Mouse (Mus musculus): Measurements from ENCODE around the gene Shisa5. TPM values are rescaled to one million over a fixed set of nuclear protein-coding genes. Genes with fewer than 3 reads are reported as not detected.
A peak's percentile ranks its signal among the peaks of the same experiment; 100 is the strongest.

Shisa5 gene
- polyA plus RNA-seq, 1 experiment from 2014 or later: 311 TPM

- Histone ChIP-seq H3K9ac (ENCODE audit: low read depth, low read length) (0 out of 2 replicates have a peak overlapping the region, but pooled peaks have one; percentile 34), H3K9me3 (ENCODE audit: control insufficient read depth) (no peaks in the 10 kb centered on the region), H3K4me3 (ENCODE audit: low read depth, low read length) (peak overlapping the region; percentile 76; the same call in 1 of the 2 replicates), H3K27me3 (replicated peaks; ENCODE audit: control insufficient read depth, insufficient read depth, low read length) (no peaks in the 10 kb centered on the region), H3K36me3 (ENCODE audit: control insufficient read depth, insufficient read depth) (no peaks in the 10 kb centered on the region; the same call in 1 of the 2 replicates), H3K4me2 (replicated peaks; ENCODE audit: low read depth) (peak overlapping the region; percentile 84), H3K4me1 (replicated peaks; ENCODE audit: control insufficient read depth, insufficient read depth, low read length) (peaks cover 5% of the 10 kb centered on the region; the same call in 1 of the 2 replicates), H3K27ac (ENCODE audit: low read depth, low read length) (peak overlapping the region; percentile 88)
- ATAC-seq: no peak
- 46% methylated on average over 8 of the region's 8 CpGs for WGBS
- no peak for TF ChIP-seq CTCF (IDR thresholded peaks at IDR 0.05; ENCODE audit: low read depth)
These were observed 1.9 kb downstream of the Shisa5 start for GRCm38 (mm10) chr9:109040216-109040615.

GRCm38 (mm10) chr9:109040906-109041305, 2.5 kb downstream of the Shisa5 start:
- H3K27me3 ChIP-seq (replicated peaks; ENCODE audit: control insufficient read depth, insufficient read depth, low read length): no peaks in the 10 kb centered on the region
- peak overlapping the region; percentile 42; the same call in 1 of the 2 replicates for H3K9ac ChIP-seq (ENCODE audit: low read depth, low read length)
- peak; percentile 88 for ATAC-seq
- no peak overlapping the region for H3K4me3 ChIP-seq (ENCODE audit: low read depth, low read length)
- H3K36me3 ChIP-seq (ENCODE audit: control insufficient read depth, insufficient read depth): no peaks in the 10 kb centered on the region; the same call in 1 of the 2 replicates
- WGBS: 31% methylated on average over 6 of the region's 6 CpGs
- H3K4me1 ChIP-seq (replicated peaks; ENCODE audit: control insufficient read depth, insufficient read depth, low read length): peaks cover 5% of the 10 kb centered on the region; the same call in 1 of the 2 replicates
- no peaks in the 10 kb centered on the region for H3K9me3 ChIP-seq (ENCODE audit: control insufficient read depth)
- TF ChIP-seq CTCF (IDR thresholded peaks at IDR 0.05; ENCODE audit: low read depth): no peak
- peak overlapping the region; percentile 84 for H3K4me2 ChIP-seq (replicated peaks; ENCODE audit: low read depth)
- H3K27ac ChIP-seq (ENCODE audit: low read depth, low read length): peak overlapping the region; percentile 88

- ATAC-seq: peak; percentile 11; the same call in 1 of the 2 replicates
- Histone ChIP-seq H3K4me2 (replicated peaks; ENCODE audit: low read depth) (peak overlapping the region; percentile 84), H3K27ac (ENCODE audit: low read depth, low read length) (peak overlapping the region; percentile 88), H3K4me3 (ENCODE audit: low read depth, low read length) (no peak overlapping the region), H3K4me1 (replicated peaks; ENCODE audit: control insufficient read depth, insufficient read depth, low read length) (peaks cover 5% of the 10 kb centered on the region; the same call in 1 of the 2 replicates), H3K9ac (ENCODE audit: low read depth, low read length) (peak overlapping the region; percentile 42; the same call in 1 of the 2 replicates), H3K36me3 (ENCODE audit: control insufficient read depth, insufficient read depth) (no peaks in the 10 kb centered on the region; the same call in 1 of the 2 replicates), H3K27me3 (replicated peaks; ENCODE audit: control insufficient read depth, insufficient read depth, low read length) (no peaks in the 10 kb centered on the region), H3K9me3 (ENCODE audit: control insufficient read depth) (no peaks in the 10 kb centered on the region)
- TF ChIP-seq CTCF (IDR thresholded peaks at IDR 0.05; ENCODE audit: low read depth): no peak
- 43% methylated on average over 6 of the region's 7 CpGs for WGBS
These were observed 3.0 kb downstream of the Shisa5 start for GRCm38 (mm10) chr9:109041351-109041750.

DNA sequence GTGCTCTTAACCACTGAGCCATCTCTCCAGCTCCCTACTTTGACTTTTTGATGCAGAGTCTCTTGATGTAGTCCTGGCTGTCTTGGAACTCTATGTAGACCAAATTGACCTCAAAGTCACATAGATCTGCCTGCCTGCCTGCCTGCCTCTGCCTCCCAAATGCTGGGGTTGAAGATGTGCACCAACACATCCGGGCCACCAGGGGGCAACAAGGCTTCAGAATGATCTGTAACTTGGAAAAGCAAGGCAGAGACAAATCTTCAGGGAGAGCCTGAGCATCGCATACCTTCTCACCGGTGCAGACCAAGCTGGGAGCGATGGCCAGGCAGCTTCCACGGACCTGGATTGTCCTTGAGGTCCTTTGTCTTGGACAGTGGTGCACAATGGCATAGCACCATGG, 7.9 kb downstream of the Shisa5 start:
- peak; percentile 49; the same call in 1 of the 2 replicates for ATAC-seq
- Histone ChIP-seq H3K27ac (ENCODE audit: low read depth, low read length) (no peak overlapping the region), H3K4me1 (replicated peaks; ENCODE audit: control insufficient read depth, insufficient read depth, low read length) (0 out of 2 replicates have a peak, but pooled peaks cover 2% of the 10 kb centered on the region), H3K4me3 (ENCODE audit: low read depth, low read length) (no peak overlapping the region), H3K4me2 (replicated peaks; ENCODE audit: low read depth) (no peak overlapping the region), H3K9me3 (ENCODE audit: control insufficient read depth) (no peaks in the 10 kb centered on the region), H3K9ac (ENCODE audit: low read depth, low read length) (no peak overlapping the region), H3K27me3 (replicated peaks; ENCODE audit: control insufficient read depth, insufficient read depth, low read length) (no peaks in the 10 kb centered on the region), H3K36me3 (ENCODE audit: control insufficient read depth, insufficient read depth) (peaks cover 7% of the 10 kb centered on the region)
- peak; percentile 84 for TF ChIP-seq CTCF (IDR thresholded peaks at IDR 0.05; ENCODE audit: low read depth)
- WGBS: 44% methylated on average over 5 of the region's 5 CpGs

DNA sequence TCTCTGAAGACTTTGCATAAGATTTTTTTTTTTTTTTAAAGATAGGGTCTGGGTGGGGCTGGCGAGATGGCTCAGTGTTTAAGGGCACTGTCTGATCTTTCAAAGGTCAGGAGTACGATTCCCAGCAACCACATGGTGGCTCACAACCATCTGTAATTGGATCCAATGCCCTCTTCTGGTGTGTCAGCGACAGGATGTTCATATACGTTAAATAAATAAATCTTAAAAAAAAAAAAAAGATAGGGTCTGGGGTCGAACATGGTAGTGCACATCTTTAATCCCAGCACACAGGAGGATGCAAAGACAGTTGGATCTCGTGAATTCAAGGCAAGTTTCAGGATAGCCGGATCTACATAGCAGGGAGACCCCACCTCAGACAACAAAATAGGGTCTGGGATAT, 11.0 kb downstream of the Shisa5 start:
- Histone ChIP-seq H3K4me2 (replicated peaks; ENCODE audit: low read depth) (no peak overlapping the region), H3K27me3 (replicated peaks; ENCODE audit: control insufficient read depth, insufficient read depth, low read length) (no peaks in the 10 kb centered on the region), H3K9me3 (ENCODE audit: control insufficient read depth) (no peaks in the 10 kb centered on the region), H3K4me3 (ENCODE audit: low read depth, low read length) (no peak overlapping the region), H3K4me1 (replicated peaks; ENCODE audit: control insufficient read depth, insufficient read depth, low read length) (no peaks in the 10 kb centered on the region), H3K9ac (ENCODE audit: low read depth, low read length) (no peak overlapping the region), H3K27ac (ENCODE audit: low read depth, low read length) (no peak overlapping the region), H3K36me3 (ENCODE audit: control insufficient read depth, insufficient read depth) (peaks cover 21% of the 10 kb centered on the region)
- ATAC-seq: no peak
- WGBS: 65% methylated on average over 7 of the region's 7 CpGs
- no peak for TF ChIP-seq CTCF (IDR thresholded peaks at IDR 0.05; ENCODE audit: low read depth)

GRCm38 (mm10) chr9:109049996-109050673, 11.8 kb downstream of the Shisa5 start:
- Histone ChIP-seq H3K9ac (ENCODE audit: low read depth, low read length) (no peak overlapping the region), H3K4me3 (ENCODE audit: low read depth, low read length) (no peak overlapping the region), H3K27me3 (replicated peaks; ENCODE audit: control insufficient read depth, insufficient read depth, low read length) (no peaks in the 10 kb centered on the region), H3K4me1 (replicated peaks; ENCODE audit: control insufficient read depth, insufficient read depth, low read length) (no peaks in the 10 kb centered on the region), H3K27ac (ENCODE audit: low read depth, low read length) (no peak overlapping the region), H3K4me2 (replicated peaks; ENCODE audit: low read depth) (no peak overlapping the region), H3K9me3 (ENCODE audit: control insufficient read depth) (no peaks in the 10 kb centered on the region), H3K36me3 (ENCODE audit: control insufficient read depth, insufficient read depth) (peaks cover 21% of the 10 kb centered on the region)
- ATAC-seq: 0 out of 2 replicates have a peak, but pooled peaks have one; percentile 7
- TF ChIP-seq CTCF (IDR thresholded peaks at IDR 0.05; ENCODE audit: low read depth): no peak
- WGBS: 65% methylated on average over 9 of the region's 9 CpGs

Measured in intestine, postnatal 0 days (tissue).